8 mouse cellular contexts compared by ENCODE assay signal in the genomic region with DNA sequence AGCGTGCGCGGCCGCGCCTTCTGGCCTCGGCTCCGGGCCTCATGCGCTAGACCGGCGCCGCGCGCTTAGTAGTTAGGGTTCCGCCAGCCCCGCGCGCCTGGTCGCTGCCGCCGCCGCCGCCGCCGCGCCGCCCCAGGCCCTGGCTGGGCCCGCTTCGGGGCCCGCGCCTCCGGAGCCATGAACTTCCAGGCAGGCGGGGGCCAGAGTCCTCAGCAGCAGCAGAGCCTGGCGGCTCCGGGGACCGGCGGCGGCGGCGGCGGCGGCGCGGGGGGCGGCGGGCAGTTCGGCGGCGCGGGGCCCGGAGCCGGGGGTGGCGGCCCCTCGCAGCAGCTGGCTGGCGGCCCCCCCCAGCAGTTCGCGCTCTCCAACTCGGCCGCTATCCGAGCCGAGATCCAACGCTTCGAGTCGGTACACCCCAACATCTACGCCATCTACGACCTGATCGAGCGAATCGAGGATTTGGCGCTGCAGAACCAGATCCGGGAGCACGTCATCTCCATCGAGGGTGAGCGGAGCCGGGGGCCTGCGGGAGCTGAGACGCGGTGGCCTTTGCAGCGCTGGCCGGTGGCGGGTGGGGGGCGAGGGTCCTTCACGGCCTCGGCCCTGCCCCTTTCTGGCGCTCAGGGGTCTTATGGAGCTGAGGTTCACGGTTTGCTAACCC. TPM values are rescaled to one million over a fixed set of nuclear protein-coding genes. Genes with fewer than 3 reads are reported as not detected.
A peak's percentile ranks its signal among the peaks of the same experiment; 100 is the strongest.
DNase-seq lines count a peak whose midpoint lies in the region; ATAC-seq lines count a peak whose summit lies in the region.

Gene Agap3 (plus strand): TSS at position 148 of the 661 bp plus-strand sequence.

- peak; percentile 44 for DNase-seq in right cerebral cortex, adult 18-20 months
- DNase-seq in right cerebral cortex, postnatal 36 days (ENCODE audit: low spot score in 2 of 2): no peak
- peak; percentile 76 for DNase-seq in cerebellum, adult 11-12 months
- DNase-seq in gastrocnemius, adult 18-20 months (ENCODE audit: low spot score): no peak
- peak; percentile 69 for DNase-seq in midbrain, embryonic 14.5 days
- peak; percentile 38 to 40 for DNase-seq in thymus, postnatal 10 days (ENCODE audit: low spot score in 2 of 2)

- peak within 1 kb of the TSS; percentile 95 for H3K4me3 ChIP-seq in hindbrain, embryonic 12.5 days
- peak within 1 kb of the TSS; percentile 94 for H3K4me3 ChIP-seq in limb, embryonic 12.5 days (replicated peaks)
- peak within 1 kb of the TSS; percentile 85 for H3K4me3 ChIP-seq in midbrain, embryonic 14.5 days (replicated peaks; ENCODE audit: low read depth, low read length)

- H3K9me3 ChIP-seq in hindbrain, embryonic 12.5 days (replicated peaks): no peaks in the 10 kb centered on the region
- no peaks in the 10 kb centered on the region for H3K9me3 ChIP-seq in limb, embryonic 12.5 days
- H3K9me3 ChIP-seq in midbrain, embryonic 14.5 days (ENCODE audit: control insufficient read depth, low read length): no peaks in the 10 kb centered on the region

- H3K4me2 ChIP-seq in hindbrain, embryonic 12.5 days (replicated peaks): peak within 1 kb of the TSS; percentile 93
- H3K4me2 ChIP-seq in limb, embryonic 12.5 days: peak within 1 kb of the TSS; percentile 99
- peak within 1 kb of the TSS; percentile 88 for H3K4me2 ChIP-seq in midbrain, embryonic 14.5 days (ENCODE audit: low read length)

- peak; percentile 7 for ATAC-seq in hindbrain, embryonic 12.5 days (ENCODE audit: low FRiP score)
- no peak; the same call in none of the 2 replicates for ATAC-seq in limb, embryonic 12.5 days (ENCODE audit: insufficient number of reproducible peaks, insufficient read depth, low FRiP score, low TSS enrichment, low read depth)
- ATAC-seq in midbrain, embryonic 14.5 days (ENCODE audit: low FRiP score, low TSS enrichment): no peak

- H3K9ac ChIP-seq in hindbrain, embryonic 12.5 days: peak within 1 kb of the TSS; percentile 99
- peak within 1 kb of the TSS; percentile 97 for H3K9ac ChIP-seq in limb, embryonic 12.5 days (replicated peaks)
- H3K9ac ChIP-seq in midbrain, embryonic 14.5 days (replicated peaks; ENCODE audit: low read length): peak within 1 kb of the TSS; percentile 93

- 1% methylated on average over 43 of the region's 85 CpGs for WGBS in hindbrain, embryonic 12.5 days
- WGBS in limb, embryonic 12.5 days: under 1% methylated on average over 71 of the region's 85 CpGs
- WGBS in midbrain, embryonic 14.5 days: under 1% methylated on average over 75 of the region's 85 CpGs

- H3K36me3 ChIP-seq in hindbrain, embryonic 12.5 days: no peaks in the 10 kb centered on the region; the same call in 1 of the 2 replicates
- H3K36me3 ChIP-seq in limb, embryonic 12.5 days: peaks cover 18% of the 10 kb centered on the region; the same call in 1 of the 2 replicates
- no peaks in the 10 kb centered on the region for H3K36me3 ChIP-seq in midbrain, embryonic 14.5 days (ENCODE audit: control insufficient read depth, insufficient read depth, low read length)

- H3K27me3 ChIP-seq in hindbrain, embryonic 12.5 days: 0 out of 2 replicates have a peak, but pooled peaks cover 3% of the 10 kb centered on the region
- no peaks in the 10 kb centered on the region for H3K27me3 ChIP-seq in limb, embryonic 12.5 days
- H3K27me3 ChIP-seq in midbrain, embryonic 14.5 days (ENCODE audit: control insufficient read depth, insufficient read depth, low read length): no peaks in the 10 kb centered on the region

- peak within 1 kb of the TSS; percentile 95 for H3K27ac ChIP-seq in hindbrain, embryonic 12.5 days
- H3K27ac ChIP-seq in limb, embryonic 12.5 days: peak within 1 kb of the TSS; percentile 93
- peak within 1 kb of the TSS; percentile 93 for H3K27ac ChIP-seq in midbrain, embryonic 14.5 days (replicated peaks; ENCODE audit: low read depth, low read length)

- H3K4me1 ChIP-seq in hindbrain, embryonic 12.5 days: peaks cover 51% of the 10 kb centered on the region
- peaks cover 49% of the 10 kb centered on the region for H3K4me1 ChIP-seq in limb, embryonic 12.5 days (replicated peaks)
- peaks cover 45% of the 10 kb centered on the region for H3K4me1 ChIP-seq in midbrain, embryonic 14.5 days (ENCODE audit: control insufficient read depth, insufficient read depth, low read length)

RNA-seq across cellular contexts. Expression of gene Agap3, which starts in this region (rescaled TPM):
- total RNA-seq in gastrocnemius, adult 18-20 months (2021): 10 to 100 TPM; 74.3 to 84.7 TPM
- polyA plus RNA-seq in hindbrain, embryonic 12.5 days (2016; fragmentation: Nextera tagmentation; extraction: Ambion mirVana): 83.7 and 86.2 TPM in 2 replicates
- 42.0 and 67.8 TPM in 2 replicates for polyA plus RNA-seq in limb, embryonic 12.5 days (2016; fragmentation: Nextera tagmentation; extraction: Ambion mirVana)
- polyA plus RNA-seq in midbrain, embryonic 14.5 days (2014; fragmentation: Nextera tagmentation; extraction: Ambion mirVana): 65.1 and 79.0 TPM in 2 replicates

Comparison
In these comparisons a context has a peak if more than half of its experiments do, and no peak if none do; other contexts are left out.
1. DNase-seq: peak in right cerebral cortex, adult 18-20 months (single experiment), cerebellum, adult 11-12 months (single experiment), midbrain, embryonic 14.5 days (single experiment) and thymus, postnatal 10 days (2 of 2); none in right cerebral cortex, postnatal 36 days (0 of 2) and gastrocnemius, adult 18-20 months (single experiment).
2. Peak in every context shown above with its lines, with median percentiles within 50 percentile points of each other: H3K27ac ChIP-seq, H3K4me2 ChIP-seq, H3K4me3 ChIP-seq and H3K9ac ChIP-seq.